Mouse (Mus musculus) CH12.LX (cell line): ENCODE data around the gene Ptges3l. TPM values are rescaled to one million over a fixed set of nuclear protein-coding genes. Genes with fewer than 3 reads are reported as not detected.

Experiments used
- DNase-seq: peaks from one replicate; pipeline ENCODE4 v3.0.0-alpha.2; 2013; ENCODE audit errors: extremely low read depth
- H3K27ac ChIP-seq: 2 replicates; pipeline ENCODE4 v1.5.1; 2012; ENCODE audit warnings: low read depth, mild to moderate bottlenecking, control low read depth, moderate library complexity; ENCODE audit not compliant: insufficient read depth
- H3K27me3 ChIP-seq: replicated peaks from 2 replicates; pipeline ENCODE3; 2012; ENCODE audit warnings: inconsistent platforms
- H3K36me3 ChIP-seq, 2 experiments: replicated peaks in 1 of 2; 2 replicates each; pipeline versions ENCODE3 to v1.6.1; 2012; ENCODE audit warnings: inconsistent platforms in 1 of 2, low read length in 1 of 2, mild to moderate bottlenecking in 1 of 2, mixed read lengths in 1 of 2, moderate library complexity in 1 of 2; ENCODE audit not compliant: control insufficient read depth in 1 of 2, insufficient read depth in 1 of 2
- H3K4me1 ChIP-seq, 2 experiments: 2 replicates each; pipeline ENCODE4 v1.6.1; 2012; ENCODE audit warnings: inconsistent platforms in 1 of 2, moderate library complexity in 1 of 2; ENCODE audit not compliant: insufficient read depth in 2 of 2, control insufficient read depth in 1 of 2
- H3K4me2 ChIP-seq: 2 replicates; pipeline ENCODE4 v1.6.1; 2012; ENCODE audit warnings: low read depth, mild to moderate bottlenecking, control low read depth; ENCODE audit not compliant: poor library complexity, insufficient read depth, severe bottlenecking
- H3K4me3 ChIP-seq, 3 experiments: fragments of 150-350 bp in 1 of 3; sonication (generic) in 1 of 3; replicated peaks in 1 of 3; 2 replicates each; pipeline versions ENCODE3 to v1.5.1; 2011 to 2012; ENCODE audit warnings: low read depth in 2 of 3, low read length in 2 of 3, mild to moderate bottlenecking in 2 of 3, moderate library complexity in 2 of 3, control low read depth in 1 of 3, improper control_type of control experiment in 1 of 3, inconsistent platforms in 1 of 3, mixed read lengths in 1 of 3; ENCODE audit not compliant: poor library complexity in 1 of 3
- H3K79me2 ChIP-seq: replicated peaks from 2 replicates; pipeline ENCODE4 v1.6.1; 2012; ENCODE audit warnings: mild to moderate bottlenecking, moderate library complexity; ENCODE audit not compliant: control insufficient read depth, poor library complexity, insufficient read depth, severe bottlenecking; ENCODE audit errors: extremely low read depth
- H3K9ac ChIP-seq: 2 replicates; pipeline ENCODE4 v1.6.1; 2012; ENCODE audit warnings: low read depth, mild to moderate bottlenecking, control low read depth, moderate library complexity; ENCODE audit not compliant: insufficient read depth
- H3K9me3 ChIP-seq: replicated peaks from 2 replicates; pipeline ENCODE3; 2012; ENCODE audit warnings: low read length, inconsistent platforms, mixed read lengths
- BHLHE40 ChIP-seq: IDR thresholded peaks from 2 replicates; pipeline ENCODE4 v1.6.1; 2011; ENCODE audit warnings: mild to moderate bottlenecking, low read depth, low read length, improper control_type of control experiment
- EP300 ChIP-seq: IDR thresholded peaks from 2 replicates; pipeline ENCODE4 v1.6.1; 2011; ENCODE audit warnings: low read length, improper control_type of control experiment
- ETS1 ChIP-seq: conservative IDR thresholded peaks from 2 replicates; pipeline ENCODE4 v1.6.1; 2012; ENCODE audit warnings: low read depth, mild to moderate bottlenecking, inconsistent platforms, low read length, improper control_type of control experiment, moderate library complexity
- HCFC1 ChIP-seq: IDR thresholded peaks from 2 replicates; pipeline ENCODE4 v1.6.1; 2012; ENCODE audit warnings: low read depth, mild to moderate bottlenecking, inconsistent platforms, low read length, improper control_type of control experiment
- IRF4 ChIP-seq: IDR thresholded peaks from 2 replicates; pipeline ENCODE4 v1.6.1; 2014; ENCODE audit warnings: low read depth, mild to moderate bottlenecking, inconsistent platforms, low read length, improper control_type of control experiment
- JUND ChIP-seq: conservative IDR thresholded peaks from 2 replicates; pipeline ENCODE4 v1.6.1; 2011; ENCODE audit warnings: low read depth, low read length, improper control_type of control experiment
- KAT2A ChIP-seq: IDR thresholded peaks from 2 replicates; pipeline ENCODE4 v1.6.1; 2012; ENCODE audit warnings: low read length, improper control_type of control experiment, inconsistent platforms; ENCODE audit not compliant: insufficient replicate concordance
- MAFK ChIP-seq: IDR thresholded peaks from 2 replicates; pipeline ENCODE4 v1.6.1; 2011; ENCODE audit warnings: low read length, improper control_type of control experiment; ENCODE audit not compliant: insufficient replicate concordance
- MXI1 ChIP-seq: IDR thresholded peaks from 2 replicates; pipeline ENCODE4 v1.6.1; 2011; ENCODE audit warnings: mild to moderate bottlenecking, low read depth, low read length, improper control_type of control experiment
- NELFE ChIP-seq: IDR thresholded peaks from 2 replicates; pipeline ENCODE4 v1.6.1; 2011; ENCODE audit warnings: low read depth, low read length, improper control_type of control experiment
- NRF1 ChIP-seq: IDR thresholded peaks from 2 replicates; pipeline ENCODE4 v1.6.1; 2014; ENCODE audit warnings: low read depth, mild to moderate bottlenecking, inconsistent platforms, low read length, improper control_type of control experiment, moderate library complexity
- POLR2A ChIP-seq: IDR thresholded peaks from 2 replicates; pipeline ENCODE4 v1.6.1; 2011; ENCODE audit warnings: low read depth, mild to moderate bottlenecking, improper control_type of control experiment, low read length
- RAD21 ChIP-seq: IDR thresholded peaks from 2 replicates; pipeline ENCODE4 v1.6.1; 2011; ENCODE audit warnings: low read depth, mild to moderate bottlenecking, low read length, improper control_type of control experiment, moderate library complexity
- SIN3A ChIP-seq: IDR thresholded peaks from 2 replicates; pipeline ENCODE4 v1.6.1; 2012; ENCODE audit warnings: low read length, improper control_type of control experiment, inconsistent platforms
- TBP ChIP-seq: conservative IDR thresholded peaks from 2 replicates; pipeline ENCODE4 v1.6.1; 2011; ENCODE audit warnings: low read depth, low read length, improper control_type of control experiment
- TCF12 ChIP-seq: IDR thresholded peaks from 2 replicates; pipeline ENCODE4 v1.6.1; 2014; ENCODE audit warnings: low read depth, mild to moderate bottlenecking, inconsistent platforms, low read length, improper control_type of control experiment
- UBTF ChIP-seq: IDR thresholded peaks from 2 replicates; pipeline ENCODE4 v1.6.1; 2012; ENCODE audit warnings: low read depth, mild to moderate bottlenecking, inconsistent platforms, low read length, improper control_type of control experiment, moderate library complexity
- USF2 ChIP-seq: conservative IDR thresholded peaks from 2 replicates; pipeline ENCODE4 v1.6.1; 2011; ENCODE audit warnings: low read depth, low read length, improper control_type of control experiment
- ZC3H11A ChIP-seq: IDR thresholded peaks from 2 replicates; pipeline ENCODE4 v1.6.1; 2012; ENCODE audit warnings: low read depth, mild to moderate bottlenecking, inconsistent platforms, low read length, improper control_type of control experiment
- ZMIZ1 ChIP-seq: IDR thresholded peaks from 2 replicates; pipeline ENCODE4 v1.6.1; 2012; ENCODE audit warnings: low read depth, mild to moderate bottlenecking, inconsistent platforms, low read length, improper control_type of control experiment
- ZNF384 ChIP-seq: IDR thresholded peaks from 2 replicates; pipeline ENCODE4 v1.6.1; 2012; ENCODE audit warnings: low read depth, low read length, improper control_type of control experiment, inconsistent platforms
- dilution Hi-C: fragments of 300-500 bp; cut with MboI; formaldehyde crosslinking; loops from 2 replicates; pipeline ENCODE4 v1.14.3; 2020; ENCODE audit warnings: low sequenced_read_pairs; ENCODE audit not compliant: extremely low pct_unique_long_range_greater_than_20kb, extremely low pct_ligation_motif_present
- in situ Hi-C: fragments of 300-500 bp; cut with MboI; formaldehyde crosslinking; loops from 3 replicates; pipeline ENCODE4 v1.14.3; 2019; ENCODE audit warnings: low sequenced_read_pairs, low pct_ligation_motif_present, low pct_unique_long_range_greater_than_20kb, mixed read lengths
- polyA plus RNA-seq: library from polyadenylated mRNA; unstranded; fragments of >175 nt; gene quantifications from 2 replicates; pipeline ENCODE4 v1.2.1, GENCODE M21; 2012; ENCODE audit warnings: low read depth; ENCODE audit not compliant: insufficient read length
- total RNA-seq, 2 experiments: library from RNA; depleted of rRNA; stranded (reverse); fragments of 300-350 nt in 1 of 2; fragments of >200 nt in 1 of 2; gene quantifications; 2 replicates each; pipeline ENCODE4 v1.2.3; 2012 to 2014

Gene Ptges3l
- total and polyA plus RNA-seq, 3 experiments: 1.9 to 3.0 (median 2.4) TPM

- TF ChIP-seq ZMIZ1: 0 out of 2 replicates have a peak, but pooled peaks have one; percentile 21
- no peak for TF ChIP-seq USF2
- 0 out of 2 replicates have a peak, but pooled peaks have one; percentile 5 for TF ChIP-seq NELFE
- TF ChIP-seq IRF4: no peak
- no peak for TF ChIP-seq UBTF
- in situ Hi-C loops: no loop called here
- dilution Hi-C loops: no loop called here
- peak within 1 kb of the TSS; percentile 59 to 96 (median 63) for H3K4me3 ChIP-seq
- DNase-seq: no peak
- no peaks in the 10 kb centered on the region for H3K9me3 ChIP-seq
- H3K36me3 ChIP-seq: peaks cover 19 to 30% of the 10 kb centered on the region in 2 experiments
- peaks cover 21 to 62% of the 10 kb centered on the region in 2 experiments for H3K4me1 ChIP-seq
- no peaks in the 10 kb centered on the region for H3K79me2 ChIP-seq
- H3K9ac ChIP-seq: peak within 1 kb of the TSS; percentile 24
- peak within 1 kb of the TSS; percentile 70 for H3K27ac ChIP-seq
- peaks cover 21% of the 10 kb centered on the region for H3K27me3 ChIP-seq
- peak within 1 kb of the TSS; percentile 89 for H3K4me2 ChIP-seq
These were observed 39.3 kb upstream of the Ptges3l start, which contains the start of gene Rnd2 for GRCm38 (mm10) chr11:101464211-101465100. TSS of gene Rnd2 (plus strand) at chr11:101464999.

- H3K9ac ChIP-seq: no peak overlapping the region
- TF ChIP-seq USF2 (no peak), POLR2A (no peak), ZNF384 (peak; percentile 92), JUND (peak; percentile 69), MXI1 (peak; percentile 68), UBTF (no peak), IRF4 (0 out of 2 replicates have a peak, but pooled peaks have one; percentile 35), ZMIZ1 (0 out of 2 replicates have a peak, but pooled peaks have one; percentile 29), BHLHE40 (peak; percentile 67), NRF1 (no peak), ZC3H11A (no peak), TCF12 (peak; percentile 38; the same call in 1 of the 2 replicates), TBP (no peak), RAD21 (no peak), HCFC1 (no peak), KAT2A (no peak), SIN3A (no peak), EP300 (peak; percentile 72), ETS1 (no peak), MAFK (no peak)
- TF ChIP-seq, all 38 proteins: peak for 8
- Histone ChIP-seq H3K4me1 (peaks cover 21 to 63% of the 10 kb centered on the region in 2 experiments), H3K4me3 (no peak overlapping the region), H3K27me3 (peaks cover 11% of the 10 kb centered on the region), H3K79me2 (no peaks in the 10 kb centered on the region), H3K36me3 (peaks cover 34 to 46% of the 10 kb centered on the region in 2 experiments), H3K27ac (no peak overlapping the region), H3K4me2 (no peak overlapping the region; the same call in 1 of the 2 replicates), H3K9me3 (no peaks in the 10 kb centered on the region)
- dilution Hi-C loops (no loop called here), in situ Hi-C loops (no loop called here)
- DNase-seq: peak; percentile 79
These were observed 37.7 kb upstream of the Ptges3l start for GRCm38 (mm10) chr11:101462583-101463440.
